Mouse (Mus musculus): ENCODE results near the gene Mep1a.

DNA sequence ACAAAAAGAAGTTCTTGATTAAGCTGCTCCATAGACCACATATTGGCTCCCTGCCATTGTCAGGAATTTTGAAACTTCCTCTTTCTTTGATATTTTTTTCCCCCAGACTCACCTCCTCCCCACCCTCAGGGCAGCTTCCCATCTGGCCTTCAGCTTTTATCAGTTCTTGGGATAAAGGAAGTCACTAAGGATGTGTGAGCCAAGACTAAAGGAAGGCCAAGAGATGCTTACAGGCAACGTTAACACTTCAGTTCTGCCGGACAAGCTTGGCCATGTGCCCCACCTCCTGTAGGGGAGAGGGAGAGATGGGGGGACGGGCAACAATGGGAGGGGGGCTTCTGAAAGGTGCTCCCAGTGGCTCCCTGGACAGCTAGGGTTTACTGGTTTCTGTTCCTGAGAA is 32.6 kb downstream of the Mep1a start:
- no peak for TF ChIP-seq RAD21 (IDR thresholded peaks at IDR 0.05; ENCODE audit: low read depth, low read length)
- TF ChIP-seq ELF1 (IDR thresholded peaks at IDR 0.05; ENCODE audit: low read depth, low read length), result no peak
- TF ChIP-seq ZKSCAN1 (IDR thresholded peaks at IDR 0.05; ENCODE audit: low read depth, low read length), result no peak
- no peak for TF ChIP-seq TBP (IDR thresholded peaks at IDR 0.05; ENCODE audit: low read depth, low read length)
- no peak for TF ChIP-seq TAL1 (IDR thresholded peaks at IDR 0.05; ENCODE audit: low read length)
- no peak for TF ChIP-seq CTCF (IDR thresholded peaks at IDR 0.05 in 2 of 3, conservative IDR thresholded peaks at IDR 0.05 in 1 of 3; ENCODE audit: control insufficient read depth in 1 of 3, insufficient read depth in 1 of 3, low read depth in 2 of 3, low read length in 3 of 3, poor library complexity in 1 of 3, severe bottlenecking in 1 of 3)
